Mouse (Mus musculus) left cerebral cortex, adult 18-20 months (tissue): ENCODE data around the gene Atg2a. TPM values are rescaled to one million over a fixed set of nuclear protein-coding genes. Genes with fewer than 3 reads are reported as not detected.

Experiments used
- microRNA-seq, 2 experiments: library from miRNA; unstranded; fragments of <30 nt; microRNA quantifications; one replicate each; pipeline ENCODE4 v1.2.0; 2021
- total RNA-seq, 2 experiments: library from RNA; stranded (reverse); gene quantifications; 2 replicates each; pipeline ENCODE4 v1.2.3; 2021

Gene Atg2a
- total RNA-seq, 2 experiments from 2014 or later = 31.5 to 33.9 TPM

Small RNA genes lying within 50 kb of the gene (microRNA-seq; reads per million reads assigned to microRNA genes)
- 13.9 to 17.5 reads per million in 2 experiments for gene Mir192
- gene Mir194-2 = 26.4 to 30.3 reads per million in 2 experiments

Other genes with a start within 250 kb of the Atg2a start
- gene Capn1, start 225.8 kb upstream of the Atg2a start, total RNA-seq = 10 to 100 TPM; 27.9 to 28.1 TPM
- 10 to 100 TPM; 41.3 to 41.6 TPM for gene Syvn1, start 195.1 kb upstream of the Atg2a start, total RNA-seq
- gene Mrpl49, start 183.9 kb upstream of the Atg2a start, total RNA-seq = 10 to 100 TPM; 42.5 to 51.3 TPM
- gene Fau, start 183.8 kb upstream of the Atg2a start, total RNA-seq = 100 to 1,000 TPM; 717 to 762 TPM
- gene Znhit2, start 180.5 kb upstream of the Atg2a start, total RNA-seq = 10 to 100 TPM; 32.2 to 35.0 TPM
- 10 to 100 TPM; 25.1 to 25.2 TPM for gene Tm7sf2, start 173.3 kb upstream of the Atg2a start, total RNA-seq
- gene Vps51, start 164.4 kb upstream of the Atg2a start, total RNA-seq = 10 to 100 TPM; 78.5 to 94.4 TPM
- not detected for gene Tmem262, start 161.6 kb upstream of the Atg2a start, total RNA-seq
- under 1 TPM; 0.54 to 0.60 TPM for gene Gm28374, start 159.4 kb upstream of the Atg2a start, total RNA-seq
- gene Zfpl1, start 156.7 kb upstream of the Atg2a start, total RNA-seq = 10 to 100 TPM; 38.6 to 42.1 TPM
- under 1 TPM in 1 of 2 experiments, not detected in 1; 0.26 TPM for gene Cdca5, start 156.7 kb upstream of the Atg2a start, total RNA-seq
- gene AC131692.1, start 147.2 kb upstream of the Atg2a start, total RNA-seq = not detected
- gene Naaladl1, start 135.9 kb upstream of the Atg2a start, total RNA-seq = under 1 TPM; 0.14 to 0.21 TPM
- gene Sac3d1, start 123.0 kb upstream of the Atg2a start, total RNA-seq = 10 to 100 TPM; 17.8 to 19.0 TPM
- gene Snx15, start 113.4 kb upstream of the Atg2a start, total RNA-seq = 10 to 100 TPM; 41.6 to 44.8 TPM
- gene Batf2, start 100.7 kb upstream of the Atg2a start, total RNA-seq = 1 to 10 TPM in 1 of 2 experiments, under 1 TPM in 1; 0.51 to 1.2 TPM
- 10 to 100 TPM; 82.9 to 92.9 TPM for gene Arl2, start 100.1 kb upstream of the Atg2a start, total RNA-seq
- under 1 TPM in 1 of 2 experiments, not detected in 1; 0.37 TPM for gene Majin, start 57.3 kb upstream of the Atg2a start, total RNA-seq
- gene Gpha2, start 15.3 kb upstream of the Atg2a start, total RNA-seq = not detected
- 100 to 1,000 TPM; 152 to 158 TPM for gene Ppp2r5b, start 5.8 kb upstream of the Atg2a start, total RNA-seq
- gene Ehd1, start 35.1 kb downstream of the Atg2a start, total RNA-seq = 10 to 100 TPM; 36.8 to 39.0 TPM
- 1 to 10 TPM; 4.2 to 4.8 TPM for gene Cdc42bpg, start 64.8 kb downstream of the Atg2a start, total RNA-seq
- gene Men1, start 93.3 kb downstream of the Atg2a start, total RNA-seq = 10 to 100 TPM; 62.4 to 74.5 TPM
- gene Map4k2, start 99.5 kb downstream of the Atg2a start, total RNA-seq = 100 to 1,000 TPM in 1 of 2 experiments, 10 to 100 TPM in 1; 92.9 to 100 TPM
- gene Sf1, start 122.0 kb downstream of the Atg2a start, total RNA-seq = 100 to 1,000 TPM; 188 to 211 TPM
- gene Pygm, start 142.7 kb downstream of the Atg2a start, total RNA-seq = 10 to 100 TPM; 32.6 to 37.9 TPM
- 10 to 100 TPM; 68.2 to 84.7 TPM for gene Rasgrp2, start 157.7 kb downstream of the Atg2a start, total RNA-seq
- 100 to 1,000 TPM; 549 to 568 TPM for gene Nrxn2, start 177.1 kb downstream of the Atg2a start, total RNA-seq